Mouse (Mus musculus): ENCODE measurements around the gene Eif2b5.

DNA sequence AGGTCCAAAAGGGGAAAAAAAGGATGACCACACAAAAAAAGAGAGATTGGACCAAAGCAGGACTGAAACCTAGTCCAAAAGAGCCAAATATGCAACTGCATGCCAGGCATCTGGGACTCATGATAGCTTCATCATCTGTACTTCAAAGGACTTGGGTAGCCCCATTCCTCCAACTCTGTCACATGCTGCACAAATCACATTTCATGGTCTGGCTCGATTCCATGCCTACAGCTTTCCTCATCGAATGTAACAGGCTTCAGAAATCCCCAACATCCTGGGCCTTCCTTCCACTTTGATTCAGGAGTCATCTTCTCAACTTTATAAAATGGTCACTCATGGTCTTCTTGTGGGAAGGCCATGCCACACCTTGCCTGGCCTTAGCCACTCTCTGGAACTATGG lies 16.9 kb upstream of the Eif2b5 start:
- TF ChIP-seq CTCF (IDR thresholded peaks at IDR 0.05; ENCODE audit: borderline replicate concordance, extremely low read depth, insufficient read depth, insufficient read length) (no peak), POLR2A (IDR thresholded peaks at IDR 0.05; ENCODE audit: borderline replicate concordance, extremely low read depth, insufficient read depth, insufficient read length, poor library complexity, severe bottlenecking) (no peak)

Data from brain, embryonic 14.5 days (tissue).